Mouse (Mus musculus): ENCODE data around the gene Fam71a. TPM values are rescaled to one million over a fixed set of nuclear protein-coding genes. Genes with fewer than 3 reads are reported as not detected.

The Fam71a gene
- polyA plus RNA-seq, 1 experiment, result not detected

DNA sequence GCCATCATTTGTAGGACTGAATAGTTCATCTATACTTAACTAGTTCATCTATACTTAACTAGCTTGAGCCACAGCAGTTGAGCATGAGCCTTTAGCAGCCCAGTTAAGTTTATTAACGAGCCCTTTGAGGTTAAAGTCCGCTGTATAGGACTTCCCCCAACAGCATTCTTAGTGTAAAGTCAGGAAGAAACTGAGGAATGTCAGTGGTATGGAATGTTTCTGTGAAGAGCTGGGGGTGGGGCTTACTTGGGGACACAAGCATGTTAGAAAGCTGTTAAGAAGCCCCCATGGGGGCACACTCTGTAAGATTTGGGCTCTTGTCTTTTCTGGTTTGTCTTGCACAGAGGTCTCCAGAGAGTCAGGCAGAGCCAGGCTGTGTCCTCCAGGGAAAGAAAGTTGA, 15.2 kb upstream of the Fam71a start:
- H3K79me2 ChIP-seq (ENCODE audit: control insufficient read depth, insufficient read depth), result no peaks in the 10 kb centered on the region
- H3ac ChIP-seq (ENCODE audit: control insufficient read depth, insufficient read length, low read depth), result no peak overlapping the region
- TF ChIP-seq FOSL1 (IDR thresholded peaks at IDR 0.05; ENCODE audit: insufficient read depth, low read length, poor library complexity, severe bottlenecking) (no peak), MAX (IDR thresholded peaks at IDR 0.05) (no peak), CEBPB (IDR thresholded peaks at IDR 0.05; ENCODE audit: low read depth) (no peak), CTCF (IDR thresholded peaks at IDR 0.05; ENCODE audit: control insufficient read depth, insufficient read depth, insufficient read length) (no peak), MYOD1 (IDR thresholded peaks at IDR 0.05; ENCODE audit: control insufficient read depth, insufficient read length, low read depth) (no peak), USF1 (IDR thresholded peaks at IDR 0.05; ENCODE audit: low read depth) (no peak)
- no peaks in the 10 kb centered on the region for H3K79me3 ChIP-seq (ENCODE audit: low read depth)
- H3K4me3 ChIP-seq (ENCODE audit: insufficient read depth, poor library complexity, severe bottlenecking), result no peak overlapping the region
- peaks cover 12% of the 10 kb centered on the region for H3K27me3 ChIP-seq (ENCODE audit: control insufficient read depth, insufficient read depth, insufficient read length)
- H3K36me3 ChIP-seq (ENCODE audit: control insufficient read depth, insufficient read depth), result no peaks in the 10 kb centered on the region

GRCm38 (mm10) chr1:191178511-191179188, 14.0 kb upstream of the Fam71a start:
- TF ChIP-seq CEBPB (IDR thresholded peaks at IDR 0.05; ENCODE audit: low read depth) (no peak), MYOD1 (IDR thresholded peaks at IDR 0.05; ENCODE audit: control insufficient read depth, insufficient read length, low read depth) (peak; percentile 76), MAX (IDR thresholded peaks at IDR 0.05) (no peak), USF1 (IDR thresholded peaks at IDR 0.05; ENCODE audit: low read depth) (no peak)
- Histone ChIP-seq H3K36me3 (ENCODE audit: control insufficient read depth, insufficient read depth) (no peaks in the 10 kb centered on the region), H3K79me2 (ENCODE audit: control insufficient read depth, insufficient read depth) (no peaks in the 10 kb centered on the region), H3ac (ENCODE audit: control insufficient read depth, insufficient read length, low read depth) (no peak overlapping the region), H3K27me3 (ENCODE audit: control insufficient read depth, insufficient read depth, insufficient read length) (peaks cover under 1% of the 10 kb centered on the region), H3K4me3 (ENCODE audit: insufficient read depth, poor library complexity, severe bottlenecking) (no peak overlapping the region), H3K79me3 (ENCODE audit: low read depth) (no peaks in the 10 kb centered on the region)

DNA sequence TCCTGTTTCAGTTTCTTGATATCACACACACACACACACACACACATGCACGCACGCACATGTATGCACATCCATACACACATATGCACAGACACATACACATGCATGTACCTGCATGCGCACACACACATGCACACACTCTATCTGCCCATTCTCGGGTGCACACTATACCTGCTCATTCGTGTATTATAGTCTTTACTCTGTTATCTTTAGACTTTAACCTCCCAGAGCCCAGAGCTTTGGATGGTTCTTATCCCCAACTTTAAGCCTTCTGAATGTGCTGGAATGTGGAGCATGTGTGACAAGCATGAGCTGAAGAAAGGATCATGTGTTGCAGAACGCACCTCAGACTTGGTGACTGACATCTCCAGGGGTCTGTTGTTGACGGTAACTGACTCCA, 12.3 kb upstream of the Fam71a start:
- Histone ChIP-seq H3K27me3 (ENCODE audit: control insufficient read depth, insufficient read depth, insufficient read length) (no peaks in the 10 kb centered on the region), H3K36me3 (ENCODE audit: control insufficient read depth, insufficient read depth) (no peaks in the 10 kb centered on the region), H3ac (ENCODE audit: control insufficient read depth, insufficient read length, low read depth) (no peak overlapping the region), H3K4me3 (ENCODE audit: insufficient read depth, poor library complexity, severe bottlenecking) (no peak overlapping the region), H3K79me3 (ENCODE audit: low read depth) (no peaks in the 10 kb centered on the region), H3K79me2 (ENCODE audit: control insufficient read depth, insufficient read depth) (no peaks in the 10 kb centered on the region)
- TF ChIP-seq USF1 (IDR thresholded peaks at IDR 0.05; ENCODE audit: low read depth), result no peak
- TF ChIP-seq MAX (IDR thresholded peaks at IDR 0.05), result no peak
- TF ChIP-seq CTCF (IDR thresholded peaks at IDR 0.05; ENCODE audit: control insufficient read depth, insufficient read depth, insufficient read length), result no peak

DNA sequence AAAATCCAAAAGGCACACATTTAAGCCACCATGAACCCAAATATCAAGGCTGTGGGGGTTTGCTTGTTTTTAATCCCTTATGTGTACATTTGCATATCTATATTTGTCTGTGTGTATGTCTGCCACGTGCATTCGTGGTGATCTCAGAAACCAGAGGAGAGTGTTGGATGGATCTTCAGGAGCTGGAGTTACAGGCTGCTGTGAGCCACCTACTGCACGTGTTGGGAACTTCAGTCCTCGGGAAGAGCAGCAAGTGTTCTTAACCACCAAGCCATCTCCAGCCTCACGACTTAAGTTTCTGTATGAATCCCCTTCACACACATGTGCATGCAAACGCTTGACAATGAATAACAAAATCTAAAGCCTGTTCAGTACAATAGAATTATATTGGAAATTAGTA, 7.9 kb upstream of the Fam71a start:
- Histone ChIP-seq H3ac (ENCODE audit: control insufficient read depth, insufficient read length, low read depth) (no peak overlapping the region), H3K79me2 (ENCODE audit: control insufficient read depth, insufficient read depth) (no peaks in the 10 kb centered on the region), H3K27me3 (ENCODE audit: control insufficient read depth, insufficient read depth, insufficient read length) (no peaks in the 10 kb centered on the region), H3K36me3 (ENCODE audit: control insufficient read depth, insufficient read depth) (no peaks in the 10 kb centered on the region), H3K4me3 (ENCODE audit: insufficient read depth, poor library complexity, severe bottlenecking) (no peak overlapping the region), H3K79me3 (ENCODE audit: low read depth) (no peaks in the 10 kb centered on the region)
- TF ChIP-seq MAX (IDR thresholded peaks at IDR 0.05) (no peak), MYOD1 (IDR thresholded peaks at IDR 0.05; ENCODE audit: control insufficient read depth, insufficient read length, low read depth) (no peak)

DNA sequence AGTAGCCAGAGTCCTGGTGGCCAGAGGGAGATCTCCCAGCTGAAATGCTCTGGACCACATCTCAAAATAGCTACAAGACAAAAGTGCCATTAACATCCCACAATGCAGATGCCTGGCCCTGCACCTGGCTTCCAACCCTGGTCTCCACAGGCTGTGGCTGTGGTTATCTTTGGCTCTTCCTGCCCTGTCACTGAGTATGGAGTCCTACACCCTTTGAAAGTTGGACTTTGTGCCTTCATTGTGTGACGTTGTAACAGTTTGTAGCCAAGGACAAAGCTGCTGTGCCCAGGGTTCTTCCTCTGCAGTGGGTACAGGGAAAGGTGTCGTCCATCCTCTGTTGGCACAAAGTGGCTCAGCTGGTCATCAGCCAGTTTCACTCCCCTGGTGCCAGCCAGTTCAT, 5.8 kb upstream of the Fam71a start:
- H3K79me2 ChIP-seq (ENCODE audit: control insufficient read depth, insufficient read depth), result no peaks in the 10 kb centered on the region
- no peak overlapping the region for H3K4me3 ChIP-seq (ENCODE audit: insufficient read depth, poor library complexity, severe bottlenecking)
- no peak overlapping the region for H3ac ChIP-seq (ENCODE audit: control insufficient read depth, insufficient read length, low read depth)
- no peaks in the 10 kb centered on the region for H3K79me3 ChIP-seq (ENCODE audit: low read depth)
- TF ChIP-seq MAX (IDR thresholded peaks at IDR 0.05), result no peak
- no peak for TF ChIP-seq CEBPB (IDR thresholded peaks at IDR 0.05; ENCODE audit: low read depth)
- no peak for TF ChIP-seq MYOD1 (IDR thresholded peaks at IDR 0.05; ENCODE audit: control insufficient read depth, insufficient read length, low read depth)
- TF ChIP-seq CTCF (IDR thresholded peaks at IDR 0.05; ENCODE audit: control insufficient read depth, insufficient read depth, insufficient read length), result no peak
- no peak for TF ChIP-seq USF1 (IDR thresholded peaks at IDR 0.05; ENCODE audit: low read depth)
- TF ChIP-seq MYOG (IDR thresholded peaks at IDR 0.05; ENCODE audit: control insufficient read depth, extremely low read depth, insufficient read length), result no peak
- H3K36me3 ChIP-seq (ENCODE audit: control insufficient read depth, insufficient read depth), result no peaks in the 10 kb centered on the region
- peaks cover 3% of the 10 kb centered on the region for H3K27me3 ChIP-seq (ENCODE audit: control insufficient read depth, insufficient read depth, insufficient read length)

DNA sequence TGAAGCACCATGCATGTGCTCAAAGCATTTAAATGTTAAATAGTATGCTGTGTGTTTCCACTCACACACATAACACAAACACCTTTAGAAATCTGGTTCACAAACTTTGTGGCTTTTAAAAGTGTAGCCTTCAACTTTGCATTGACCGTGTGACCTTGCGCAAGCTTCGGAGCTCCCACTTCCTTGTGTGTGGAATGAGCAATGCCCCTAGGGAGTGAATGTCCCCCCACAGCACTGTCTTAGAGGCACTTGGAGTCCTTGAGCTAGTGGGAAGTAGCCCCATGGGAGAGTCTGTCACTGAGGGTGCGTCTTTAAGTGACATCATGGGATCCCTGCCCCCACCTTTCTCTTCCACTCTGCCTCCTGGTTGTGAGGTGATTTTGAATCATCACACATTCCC, 1.6 kb upstream of the Fam71a start:
- no peaks in the 10 kb centered on the region for H3K79me3 ChIP-seq (ENCODE audit: low read depth)
- no peaks in the 10 kb centered on the region for H3K36me3 ChIP-seq (ENCODE audit: control insufficient read depth, insufficient read depth)
- TF ChIP-seq CEBPB (IDR thresholded peaks at IDR 0.05; ENCODE audit: low read depth), result peak; percentile 53
- no peak for TF ChIP-seq CTCF (IDR thresholded peaks at IDR 0.05; ENCODE audit: control insufficient read depth, insufficient read depth, insufficient read length)
- TF ChIP-seq MYOG (IDR thresholded peaks at IDR 0.05; ENCODE audit: control insufficient read depth, extremely low read depth, insufficient read length), result no peak
- no peak for TF ChIP-seq USF1 (IDR thresholded peaks at IDR 0.05; ENCODE audit: low read depth)
- peaks cover 31% of the 10 kb centered on the region for H3K27me3 ChIP-seq (ENCODE audit: control insufficient read depth, insufficient read depth, insufficient read length)
- H3ac ChIP-seq (ENCODE audit: control insufficient read depth, insufficient read length, low read depth), result no peak overlapping the region
- no peak overlapping the region for H3K4me3 ChIP-seq (ENCODE audit: insufficient read depth, poor library complexity, severe bottlenecking)
- H3K79me2 ChIP-seq (ENCODE audit: control insufficient read depth, insufficient read depth), result no peaks in the 10 kb centered on the region
